Mouse (Mus musculus): ENCODE data around the gene Armcx3. TPM values are rescaled to one million over a fixed set of nuclear protein-coding genes. Genes with fewer than 3 reads are reported as not detected.
"Not testable (repeated sequence)": the region's sequence is repeated elsewhere in the genome, so short reads cannot be mapped to it uniquely, and the experiment has no call there.

The Armcx3 gene
- polyA plus RNA-seq, 1 experiment from 2014 or later = 47.7 TPM

DNA sequence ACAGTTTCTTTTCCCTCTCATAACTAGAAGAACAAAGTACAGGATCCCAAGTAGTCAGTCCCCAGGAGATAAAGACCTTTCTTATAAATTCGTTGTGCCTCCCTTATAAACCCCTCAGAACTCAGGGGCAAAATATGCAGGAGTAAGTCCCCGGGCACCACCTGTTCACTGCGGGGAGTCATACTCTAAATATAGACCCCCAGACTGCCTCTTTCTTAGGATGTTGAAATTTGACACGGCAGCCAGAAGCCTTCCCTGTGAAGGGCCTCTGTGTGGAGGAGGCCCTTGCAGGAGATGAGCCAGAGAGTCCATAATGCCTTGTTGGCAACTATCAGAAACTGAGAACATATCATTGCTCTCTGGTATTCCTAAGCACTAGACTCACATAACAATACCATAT lies 3.8 kb upstream of the Armcx3 start:
- H3K27me3 ChIP-seq (ENCODE audit: insufficient read depth, poor library complexity, severe bottlenecking) = peaks cover 62% of the 10 kb centered on the region
- H3K36me3 ChIP-seq = no peaks in the 10 kb centered on the region
- no peaks in the 10 kb centered on the region for H3K9me3 ChIP-seq
- H3K4me1 ChIP-seq (replicated peaks) = peaks cover 4% of the 10 kb centered on the region
- H3K4me3 ChIP-seq = no peak overlapping the region
- no peak for DNase-seq (ENCODE audit: low spot score)
- 38% methylated on average over 4 of the region's 4 CpGs for WGBS
- no peak overlapping the region for H3K27ac ChIP-seq

DNA sequence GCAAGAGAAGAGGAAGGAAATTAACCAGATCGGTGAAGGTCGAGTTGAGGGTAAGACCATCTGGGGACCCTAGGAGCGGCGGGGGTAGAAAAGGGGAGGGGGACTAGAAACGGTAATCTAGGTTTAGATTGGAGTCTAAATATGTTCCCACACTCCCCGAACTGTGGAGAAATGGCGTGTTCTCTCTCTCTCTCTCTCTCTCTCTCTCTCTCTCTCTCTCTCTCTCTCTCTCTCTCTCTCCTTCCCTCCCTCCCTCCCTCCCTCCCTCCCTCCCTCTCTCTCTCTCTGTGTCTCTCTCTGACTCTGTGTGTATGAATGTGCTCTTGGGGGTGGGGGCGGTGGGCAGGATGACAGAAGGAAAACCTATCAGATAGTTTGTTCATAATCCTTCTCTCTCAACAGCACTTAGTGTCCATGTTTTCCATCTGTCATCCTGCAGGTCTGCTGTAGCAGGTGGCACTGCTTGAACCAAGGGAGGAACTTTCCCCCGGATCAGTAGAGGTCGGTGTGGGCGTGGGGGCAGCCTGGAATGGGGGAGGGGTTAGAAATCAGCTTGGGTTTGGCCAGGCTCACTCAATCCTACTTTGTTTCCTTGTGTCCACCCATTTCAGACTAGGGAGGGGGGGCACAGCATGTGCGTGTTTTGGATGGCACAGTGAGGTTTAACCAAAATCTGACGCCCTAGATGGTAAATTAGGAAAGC lies 1.0 kb downstream of the Armcx3 start:
- H3K27me3 ChIP-seq (ENCODE audit: insufficient read depth, poor library complexity, severe bottlenecking) = peaks cover 42% of the 10 kb centered on the region
- H3K36me3 ChIP-seq = no peaks in the 10 kb centered on the region
- peaks cover 11% of the 10 kb centered on the region for H3K4me1 ChIP-seq (replicated peaks)
- peak overlapping the region; percentile 86 for H3K27ac ChIP-seq
- H3K9me3 ChIP-seq = no peaks in the 10 kb centered on the region
- H3K4me3 ChIP-seq = peak overlapping the region; percentile 67
- 28% methylated on average over 13 of the region's 13 CpGs for WGBS
- peak; percentile 8 for DNase-seq (ENCODE audit: low spot score)

DNA sequence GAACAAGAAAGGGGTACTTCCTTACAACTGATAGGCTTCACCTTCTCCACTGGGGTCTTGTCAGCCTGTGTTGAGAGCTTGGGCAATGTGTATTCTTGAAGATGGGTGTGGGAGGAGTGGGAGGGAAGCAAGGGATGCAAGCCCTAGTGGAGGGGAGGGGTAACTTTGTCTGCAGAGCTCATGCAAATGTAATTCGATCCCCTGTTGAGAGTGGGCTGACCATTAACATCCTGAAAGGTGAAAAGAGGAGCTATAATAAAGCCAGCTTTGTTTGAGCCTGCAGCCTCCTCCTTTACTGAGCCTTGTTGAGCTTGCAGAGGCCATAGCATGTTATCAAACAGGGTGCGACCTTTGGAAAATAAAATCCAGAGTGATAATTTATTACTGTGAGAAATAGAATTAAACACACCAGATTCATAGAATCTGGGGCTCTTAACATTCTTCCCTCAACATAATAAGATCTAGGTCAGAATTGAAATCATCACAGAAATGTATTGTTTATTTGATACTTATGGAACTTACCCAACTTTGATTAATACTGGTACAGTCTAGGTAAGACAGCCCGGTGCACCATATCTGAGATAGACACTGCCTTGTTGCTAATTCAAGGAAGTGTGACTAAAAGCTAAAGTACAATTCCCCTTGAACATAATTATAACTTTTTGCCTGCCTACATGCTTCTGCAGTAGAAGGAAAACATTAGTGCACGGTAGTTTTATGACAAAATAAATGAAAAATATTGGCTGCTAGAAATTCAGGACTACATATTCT lies 7.2 kb downstream of the Armcx3 start:
- not testable (repeated sequence) for H3K4me3 ChIP-seq; DNase-seq (ENCODE audit: low spot score); H3K27ac ChIP-seq; H3K27me3 ChIP-seq (ENCODE audit: insufficient read depth, poor library complexity, severe bottlenecking); H3K4me1 ChIP-seq (replicated peaks); H3K9me3 ChIP-seq; H3K36me3 ChIP-seq
- WGBS = 44% methylated on average over 4 of the region's 4 CpGs

DNA sequence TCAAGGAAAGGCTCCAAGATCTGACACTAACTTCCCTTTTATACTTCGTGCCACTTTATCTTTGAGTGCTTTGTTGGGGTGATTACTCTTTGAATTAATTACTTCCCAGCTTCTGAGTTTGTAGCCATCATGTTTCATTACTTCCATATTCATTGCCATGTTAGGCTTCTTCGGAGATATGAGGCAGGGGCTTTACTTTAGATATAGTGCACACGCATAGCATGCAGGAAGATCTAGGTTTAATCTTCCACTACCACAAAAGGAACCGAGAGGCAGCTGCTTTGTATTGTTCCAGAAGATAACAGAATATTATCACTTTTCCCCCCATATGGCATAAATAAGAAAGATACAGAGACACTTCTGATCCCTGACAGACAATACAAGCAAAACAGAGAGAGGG lies 31.3 kb downstream of the Armcx3 start:
- DNase-seq (ENCODE audit: low spot score) = no peak
- Histone ChIP-seq H3K27me3 (ENCODE audit: insufficient read depth, poor library complexity, severe bottlenecking) (peaks cover 35% of the 10 kb centered on the region), H3K9me3 (no peaks in the 10 kb centered on the region), H3K36me3 (no peaks in the 10 kb centered on the region), H3K4me3 (no peak overlapping the region), H3K27ac (no peak overlapping the region), H3K4me1 (replicated peaks) (no peaks in the 10 kb centered on the region)
- 80% methylated on average over 4 of the region's 4 CpGs for WGBS

DNA sequence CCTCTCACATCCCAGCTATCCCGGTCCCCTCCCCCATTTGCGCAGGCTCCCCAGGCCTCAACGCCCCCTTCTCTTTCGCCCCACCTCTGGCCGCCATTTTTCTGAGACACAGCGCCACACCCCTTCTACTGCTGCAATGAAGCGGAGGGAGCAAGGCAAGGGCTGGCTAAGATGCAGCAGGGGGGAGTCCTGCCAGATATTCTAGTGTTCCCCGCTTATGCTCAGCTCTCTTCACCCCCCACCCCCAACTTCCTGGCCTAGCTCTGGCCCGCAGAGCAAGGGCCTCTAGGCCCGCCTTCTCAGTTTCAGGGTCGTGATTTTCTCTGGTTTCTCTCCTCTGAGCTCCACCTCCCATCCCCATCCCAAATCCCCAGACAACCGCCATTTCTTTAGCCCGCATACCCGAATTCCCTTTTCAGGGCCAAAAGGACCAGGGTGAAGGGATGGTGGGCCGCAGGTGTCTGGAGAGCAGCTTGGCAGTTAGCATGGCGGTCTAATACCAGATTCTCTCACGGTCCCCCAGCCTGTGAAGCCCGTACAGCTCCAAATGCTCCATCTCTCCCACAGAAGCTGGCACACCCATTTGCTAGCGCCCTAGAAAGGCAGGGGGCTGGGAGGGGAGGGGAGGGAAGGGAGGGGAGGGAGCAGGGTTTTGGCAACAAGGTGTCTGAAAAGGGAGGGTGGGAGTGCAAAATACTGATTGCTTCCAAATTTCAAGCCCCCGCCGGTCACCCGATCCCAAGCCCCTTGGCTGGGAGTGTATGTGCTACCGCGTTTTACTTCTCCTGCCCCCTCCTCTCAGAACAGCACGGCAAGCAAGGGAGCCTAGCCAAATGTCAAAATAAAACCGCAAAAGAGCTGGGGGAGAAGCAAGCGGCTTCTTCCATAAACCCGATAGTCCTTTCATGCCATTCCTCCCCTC lies 51.7 kb downstream of the Armcx3 start:
- 19% methylated on average over 28 of the region's 28 CpGs for WGBS
- Histone ChIP-seq H3K4me3 (peak overlapping the region; percentile 67), H3K27me3 (ENCODE audit: insufficient read depth, poor library complexity, severe bottlenecking) (peaks cover 71% of the 10 kb centered on the region), H3K27ac (peak overlapping the region; percentile 87), H3K36me3 (peaks cover 22% of the 10 kb centered on the region), H3K9me3 (no peaks in the 10 kb centered on the region), H3K4me1 (replicated peaks) (0 out of 2 replicates have a peak, but pooled peaks cover 5% of the 10 kb centered on the region)
- peak; percentile 55 for DNase-seq (ENCODE audit: low spot score)

DNA sequence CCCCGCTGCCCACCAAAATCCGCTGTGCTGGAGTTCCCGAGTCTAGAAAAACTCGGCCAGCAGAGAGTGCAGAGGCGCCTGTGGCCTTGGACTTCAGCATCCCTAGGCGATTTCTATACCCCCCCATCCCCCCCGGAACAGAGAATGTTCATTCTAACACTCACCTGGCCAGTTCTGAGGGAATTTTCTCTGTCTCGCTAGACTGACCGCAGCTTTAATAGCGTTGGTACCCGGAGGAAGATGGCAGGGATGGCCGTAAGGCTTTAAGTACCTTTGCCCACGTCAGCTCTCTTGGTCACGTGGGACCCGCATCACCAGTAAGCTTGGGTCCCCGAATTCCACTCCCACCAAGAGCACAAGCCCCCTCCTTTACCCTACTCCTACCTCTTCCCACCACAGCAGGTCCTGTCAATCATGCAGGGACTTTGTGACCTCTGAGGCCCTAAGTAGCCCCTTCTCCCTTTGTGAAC lies 52.4 kb downstream of the Armcx3 start, which contains the start of gene Armcx2:
Gene Armcx2, minus strand, starts transcription at position 467 of the 470 bp plus-strand sequence.
- Histone ChIP-seq H3K9me3 (no peaks in the 10 kb centered on the region), H3K27ac (peak within 1 kb of the TSS; percentile 87), H3K4me1 (replicated peaks) (0 out of 2 replicates have a peak, but pooled peaks cover 5% of the 10 kb centered on the region), H3K4me3 (peak within 1 kb of the TSS; percentile 67), H3K36me3 (peaks cover 22% of the 10 kb centered on the region), H3K27me3 (ENCODE audit: insufficient read depth, poor library complexity, severe bottlenecking) (peaks cover 71% of the 10 kb centered on the region)
- DNase-seq (ENCODE audit: low spot score) = peak; percentile 78
- 21% methylated on average over 16 of the region's 16 CpGs for WGBS

Other genes with a start within 250 kb of the Armcx3 start
- gene Timm8a1, start 214.7 kb upstream of the Armcx3 start, polyA plus RNA-seq (2016; fragmentation: Nextera tagmentation; extraction: Ambion mirVana) = 70.6 and 100 TPM in 2 replicates
- 1.2 and 2.2 TPM in 2 replicates for gene Btk, start 173.0 kb upstream of the Armcx3 start, polyA plus RNA-seq (2016; fragmentation: Nextera tagmentation; extraction: Ambion mirVana)
- gene Rpl36a, start 170.9 kb upstream of the Armcx3 start, polyA plus RNA-seq (2016; fragmentation: Nextera tagmentation; extraction: Ambion mirVana) = 271 and 325 TPM in 2 replicates
- 4.9 and 6.2 TPM in 2 replicates for gene Gla, start 155.5 kb upstream of the Armcx3 start, polyA plus RNA-seq (2016; fragmentation: Nextera tagmentation; extraction: Ambion mirVana)
- gene Hnrnph2, start 155.4 kb upstream of the Armcx3 start, polyA plus RNA-seq (2016; fragmentation: Nextera tagmentation; extraction: Ambion mirVana) = 164 and 210 TPM in 2 replicates
- gene Armcx4, start 70.1 kb upstream of the Armcx3 start, polyA plus RNA-seq (2016; fragmentation: Nextera tagmentation; extraction: Ambion mirVana) = 4.2 and 6.4 TPM in 2 replicates
- 41.8 and 47.0 TPM in 2 replicates for gene Armcx1, start 38.6 kb upstream of the Armcx3 start, polyA plus RNA-seq (2016; fragmentation: Nextera tagmentation; extraction: Ambion mirVana)
- 15.7 and 16.1 TPM in 2 replicates for gene Armcx6, start 5.2 kb upstream of the Armcx3 start, polyA plus RNA-seq (2016; fragmentation: Nextera tagmentation; extraction: Ambion mirVana)
- gene Armcx2, start 52.6 kb downstream of the Armcx3 start, polyA plus RNA-seq (2016; fragmentation: Nextera tagmentation; extraction: Ambion mirVana) = 79.2 and 86.4 TPM in 2 replicates
- 0.61 and 0.70 TPM in 2 replicates for gene Nxf2, start 208.2 kb downstream of the Armcx3 start, polyA plus RNA-seq (2016; fragmentation: Nextera tagmentation; extraction: Ambion mirVana)